Mouse (Mus musculus) heart, embryonic 13.5 days (tissue): ENCODE measurements at regions not wholly inside any gene's neighbourhood (a gene's known extent, or its start where the extent isn't known, plus 50 kb on each side); places are given as distances from the start of the nearest gene placed in this dataset.
A peak's percentile ranks its signal among the peaks of the same experiment; 100 is the strongest.

Experiments
- ATAC-seq: fragments of 200-750 bp; cut with Nextera tagmentation; 2 replicates; pipeline ENCODE4 v1.8.0; 2017; ENCODE audit warnings: moderate TSS enrichment; ENCODE audit not compliant: insufficient number of reproducible peaks, low FRiP score, low TSS enrichment; ENCODE audit errors: extremely low read depth
- H3K27ac ChIP-seq: fragments of 300-500 bp; sonication (generic); replicated peaks from 2 replicates; pipeline ENCODE4 v1.5.1; 2015; ENCODE audit warnings: moderate library complexity, mild to moderate bottlenecking, inconsistent platforms
- H3K27me3 ChIP-seq: fragments of 300-500 bp; sonication (generic); replicated peaks from 2 replicates; pipeline ENCODE4 v1.6.1; 2015; ENCODE audit warnings: mild to moderate bottlenecking, inconsistent platforms
- H3K36me3 ChIP-seq: fragments of 300-500 bp; sonication (generic); 2 replicates; pipeline ENCODE4 v1.6.1; 2015; ENCODE audit warnings: mild to moderate bottlenecking, inconsistent platforms
- H3K4me1 ChIP-seq: fragments of 300-500 bp; sonication (generic); 2 replicates; pipeline ENCODE4 v1.6.1; 2015; ENCODE audit warnings: inconsistent platforms
- H3K4me2 ChIP-seq: fragments of 300-500 bp; sonication (generic); 2 replicates; pipeline ENCODE4 v1.6.1; 2015; ENCODE audit warnings: inconsistent platforms, mild to moderate bottlenecking, moderate library complexity
- H3K4me3 ChIP-seq: fragments of 300-500 bp; sonication (generic); 2 replicates; pipeline ENCODE4 v1.5.1; 2015; ENCODE audit warnings: moderate library complexity, mild to moderate bottlenecking, inconsistent platforms
- H3K9ac ChIP-seq: fragments of 300-500 bp; sonication (generic); 2 replicates; pipeline ENCODE4 v1.6.1; 2015; ENCODE audit warnings: inconsistent platforms, mild to moderate bottlenecking, moderate library complexity
- H3K9me3 ChIP-seq: fragments of 300-500 bp; sonication (generic); 2 replicates; pipeline ENCODE4 v1.6.1; 2016; ENCODE audit warnings: inconsistent platforms
- WGBS: fragments of 180-500 bp; shearing (Covaris S2); methylation state at CpG from one replicate; pipeline ENCODE4 v1.1.7; 2015; ENCODE audit warnings: mixed read lengths; 5-methylcytosine and 5-hydroxymethylcytosine counted together

DNA sequence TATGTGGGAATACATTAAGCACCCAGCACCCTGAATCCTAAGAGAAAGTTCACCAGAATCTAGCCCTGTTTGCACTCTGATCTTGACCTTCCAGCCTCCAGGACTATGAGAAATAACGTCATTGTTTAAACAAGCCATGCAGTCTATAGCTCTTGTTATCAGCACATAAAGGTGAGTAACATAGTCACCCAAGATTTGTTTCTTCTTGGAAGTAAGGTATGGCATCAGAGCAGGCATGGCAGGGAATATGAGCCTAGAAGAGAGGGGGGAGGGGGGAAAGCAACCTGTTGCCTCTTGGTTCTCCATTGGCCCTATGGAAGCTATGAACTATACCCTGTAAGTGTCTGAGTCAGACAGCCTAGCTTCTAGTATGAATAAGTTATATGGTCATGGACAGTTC, 89.8 kb upstream of the Ppp1r12a start:
- H3K36me3 ChIP-seq: no peaks in the 10 kb centered on the region
- no peaks in the 10 kb centered on the region for H3K9me3 ChIP-seq
- no peak overlapping the region for H3K9ac ChIP-seq
- no peak overlapping the region for H3K4me3 ChIP-seq
- H3K27ac ChIP-seq: no peak overlapping the region
- WGBS: 69% methylated on average over 1 of the region's 1 CpGs
- peaks cover 20% of the 10 kb centered on the region for H3K4me1 ChIP-seq
- H3K4me2 ChIP-seq: no peak overlapping the region
- no peaks in the 10 kb centered on the region for H3K27me3 ChIP-seq
- ATAC-seq: no peak

DNA sequence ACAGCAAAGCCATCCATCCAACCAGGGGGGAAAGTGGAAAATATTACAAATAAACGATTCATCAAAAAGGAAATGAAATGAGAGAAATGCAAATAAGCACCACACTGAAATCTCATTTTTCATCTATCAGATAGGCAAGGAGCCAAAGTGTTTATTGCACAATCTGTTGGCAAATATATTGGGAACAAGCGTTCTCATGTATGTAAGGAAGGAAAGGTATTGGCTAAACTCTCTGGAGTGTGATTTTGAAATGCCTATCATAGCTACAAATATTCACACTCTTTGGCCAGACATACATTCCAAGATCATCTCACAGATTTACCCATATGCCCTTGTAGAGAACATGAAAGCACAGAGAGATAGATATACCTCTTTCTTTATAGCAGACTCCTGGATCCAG, 90.6 kb upstream of the Ppp1r12a start:
- WGBS: 64% methylated on average over 2 of the region's 2 CpGs
- H3K36me3 ChIP-seq: no peaks in the 10 kb centered on the region
- ATAC-seq: no peak
- H3K27ac ChIP-seq: no peak overlapping the region
- H3K9ac ChIP-seq: no peak overlapping the region
- H3K4me1 ChIP-seq: peaks cover 27% of the 10 kb centered on the region
- H3K27me3 ChIP-seq: no peaks in the 10 kb centered on the region
- H3K9me3 ChIP-seq: no peaks in the 10 kb centered on the region
- H3K4me2 ChIP-seq: no peak overlapping the region
- no peak overlapping the region for H3K4me3 ChIP-seq

DNA sequence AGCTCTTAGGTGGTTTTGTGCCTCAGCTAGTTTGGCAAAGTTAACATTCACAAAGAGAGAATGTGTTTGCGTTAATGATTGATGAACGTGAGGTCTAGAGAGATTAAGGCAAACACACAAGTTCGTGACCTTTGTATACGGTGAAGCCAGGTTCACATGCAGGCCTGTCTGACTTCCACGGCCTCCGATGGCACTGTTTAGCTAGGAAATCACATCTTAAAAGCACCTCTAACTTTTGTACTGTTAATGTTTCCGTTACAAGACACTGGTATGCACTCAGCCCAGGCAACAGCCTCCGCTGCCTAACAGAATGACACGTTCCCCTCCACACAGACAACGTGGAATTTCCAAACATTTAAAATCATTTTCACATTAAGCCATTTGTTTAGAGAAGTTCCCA, 94.3 kb upstream of the Ppp1r12a start:
- Histone ChIP-seq H3K4me3 (no peak overlapping the region), H3K9ac (no peak overlapping the region), H3K27me3 (no peaks in the 10 kb centered on the region), H3K4me2 (no peak overlapping the region), H3K27ac (no peak overlapping the region), H3K4me1 (peaks cover 19% of the 10 kb centered on the region), H3K9me3 (no peaks in the 10 kb centered on the region), H3K36me3 (no peaks in the 10 kb centered on the region)
- no peak for ATAC-seq
- 59% methylated on average over 10 of the region's 10 CpGs for WGBS

DNA sequence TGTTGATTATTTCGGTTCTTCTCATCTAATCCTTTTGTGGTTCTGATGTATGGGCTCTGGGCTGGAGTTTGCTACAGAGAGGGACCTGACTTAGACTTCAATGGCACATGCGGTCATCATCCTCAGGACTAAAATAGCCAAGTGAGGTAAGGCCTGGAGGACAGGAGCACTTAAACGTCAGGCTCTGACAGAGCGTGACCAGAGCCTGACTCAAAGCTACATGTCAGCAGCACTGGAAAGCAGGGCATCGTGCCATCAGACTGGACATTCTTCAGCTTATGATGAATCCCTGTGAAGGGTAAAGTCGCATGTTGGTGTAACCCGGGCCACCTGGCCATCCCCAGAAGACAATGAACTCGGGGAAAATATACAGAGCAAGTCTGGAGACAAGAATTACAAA, 95.8 kb upstream of the Ppp1r12a start:
- peak; percentile 54 for ATAC-seq
- Histone ChIP-seq H3K9me3 (no peaks in the 10 kb centered on the region), H3K4me1 (peaks cover 19% of the 10 kb centered on the region), H3K4me2 (0 out of 2 replicates have a peak overlapping the region, but pooled peaks have one; percentile 9), H3K4me3 (no peak overlapping the region), H3K9ac (no peak overlapping the region), H3K27me3 (no peaks in the 10 kb centered on the region), H3K36me3 (no peaks in the 10 kb centered on the region), H3K27ac (peak overlapping the region; percentile 78)
- 41% methylated on average over 8 of the region's 8 CpGs for WGBS

DNA sequence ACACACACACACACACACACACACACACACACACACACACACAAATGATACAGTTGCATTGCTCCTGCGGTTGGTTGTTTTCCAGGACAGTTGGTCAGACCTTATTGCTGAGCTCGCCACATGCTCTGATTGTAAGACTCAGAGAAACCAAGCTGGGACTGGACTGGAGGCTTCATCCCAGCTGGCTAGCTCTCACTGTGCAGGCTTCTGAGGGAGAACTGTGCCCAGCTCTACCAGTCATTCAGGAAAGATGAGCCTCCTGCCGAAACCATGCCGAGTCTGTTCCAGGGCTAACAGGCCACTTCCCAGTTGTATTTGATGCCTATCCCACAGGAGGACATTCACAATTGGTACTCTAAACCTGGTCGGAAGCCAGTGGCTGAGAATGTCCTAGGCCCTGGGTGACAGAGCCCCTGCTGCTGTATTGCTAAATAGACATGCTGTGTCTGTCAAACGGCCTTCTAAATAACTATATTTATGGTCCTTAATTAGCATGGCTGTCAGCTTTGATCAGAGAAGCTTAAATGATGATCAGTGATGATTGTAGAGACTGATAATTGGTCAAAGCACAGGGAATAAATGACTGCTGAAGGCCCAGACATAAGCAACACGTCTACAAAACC, 100.1 kb upstream of the Ppp1r12a start:
- Histone ChIP-seq H3K9ac (no peak overlapping the region), H3K9me3 (no peaks in the 10 kb centered on the region), H3K4me1 (peaks cover 20% of the 10 kb centered on the region), H3K36me3 (no peaks in the 10 kb centered on the region), H3K27me3 (no peaks in the 10 kb centered on the region), H3K4me3 (no peak overlapping the region), H3K27ac (no peak overlapping the region), H3K4me2 (no peak overlapping the region)
- 74% methylated on average over 7 of the region's 7 CpGs for WGBS
- ATAC-seq: no peak

DNA sequence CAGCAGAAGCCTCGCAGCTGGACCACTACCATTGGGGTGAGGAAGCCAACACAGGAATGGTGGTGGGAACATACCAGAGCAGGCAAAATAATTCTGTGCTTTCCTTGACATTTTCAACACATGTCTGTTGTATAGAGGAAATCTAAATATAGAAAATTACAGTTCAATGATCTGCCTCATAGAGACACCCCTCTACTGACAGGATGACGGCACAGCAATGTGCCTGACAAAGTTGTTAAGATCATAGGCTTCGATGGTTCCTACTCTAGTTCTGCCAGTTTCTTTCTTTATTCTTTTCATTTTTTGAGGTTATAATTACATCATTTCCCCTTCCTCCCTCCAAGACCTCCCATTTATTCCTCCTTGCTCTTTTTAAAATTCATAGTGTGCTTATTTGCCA, 101.4 kb upstream of the Ppp1r12a start:
- no peak for ATAC-seq
- H3K27ac ChIP-seq: no peak overlapping the region
- no peaks in the 10 kb centered on the region for H3K36me3 ChIP-seq
- H3K9me3 ChIP-seq: no peaks in the 10 kb centered on the region
- no peak overlapping the region for H3K4me3 ChIP-seq
- peaks cover 7% of the 10 kb centered on the region; the same call in 1 of the 2 replicates for H3K4me1 ChIP-seq
- no peak overlapping the region for H3K9ac ChIP-seq
- no peak overlapping the region for H3K4me2 ChIP-seq
- H3K27me3 ChIP-seq: no peaks in the 10 kb centered on the region
- 52% methylated on average over 3 of the region's 3 CpGs for WGBS

DNA sequence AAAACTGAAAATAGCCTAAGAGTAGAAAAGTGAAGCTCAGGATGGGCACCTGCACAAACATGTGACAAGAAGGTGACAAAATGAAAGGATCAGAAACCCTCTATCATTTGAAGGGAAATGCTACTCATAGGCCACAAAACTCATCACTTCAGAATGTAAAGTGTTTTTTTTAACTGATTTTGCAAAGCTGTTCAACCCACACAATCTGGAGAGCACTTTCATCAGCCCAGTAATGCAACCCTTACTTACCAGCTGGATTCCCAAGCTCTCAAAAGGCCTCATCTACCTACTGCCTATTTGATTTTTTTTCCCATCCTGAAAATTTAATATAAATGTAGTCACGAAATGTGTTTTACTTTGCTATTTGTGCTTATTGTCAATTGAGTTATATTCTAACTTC, 110.4 kb upstream of the Ppp1r12a start:
- H3K27me3 ChIP-seq: no peaks in the 10 kb centered on the region
- no peak overlapping the region for H3K4me2 ChIP-seq
- H3K27ac ChIP-seq: no peak overlapping the region
- H3K4me3 ChIP-seq: no peak overlapping the region
- no peak for ATAC-seq
- 94% methylated on average over 1 of the region's 1 CpGs for WGBS
- no peaks in the 10 kb centered on the region for H3K4me1 ChIP-seq
- H3K9me3 ChIP-seq: no peaks in the 10 kb centered on the region
- no peaks in the 10 kb centered on the region for H3K36me3 ChIP-seq
- no peak overlapping the region for H3K9ac ChIP-seq

DNA sequence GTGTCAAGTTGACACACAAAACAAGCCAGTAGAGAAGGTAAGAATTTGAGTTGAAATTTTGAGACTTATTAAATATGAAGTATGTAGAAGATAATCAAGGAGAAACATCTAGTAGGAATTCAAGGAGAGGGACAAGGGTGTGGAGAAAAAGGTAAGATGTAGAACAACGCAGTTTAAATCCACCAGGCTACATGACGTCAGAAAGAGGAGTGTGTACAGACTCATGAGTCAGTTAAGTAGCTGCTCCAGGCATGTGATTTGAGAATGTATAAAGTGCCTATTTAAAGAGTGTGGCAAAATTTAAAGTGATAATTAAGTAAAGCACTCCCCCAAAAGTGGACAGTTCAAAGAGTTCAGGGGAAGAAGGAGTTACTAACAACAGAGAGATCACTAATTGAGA, 113.6 kb upstream of the Ppp1r12a start:
- Histone ChIP-seq H3K9ac (no peak overlapping the region), H3K4me3 (no peak overlapping the region), H3K4me2 (no peak overlapping the region), H3K27me3 (no peaks in the 10 kb centered on the region), H3K36me3 (no peaks in the 10 kb centered on the region), H3K4me1 (peaks cover 3% of the 10 kb centered on the region), H3K9me3 (no peaks in the 10 kb centered on the region), H3K27ac (no peak overlapping the region)
- 83% methylated on average over 2 of the region's 2 CpGs for WGBS
- no peak for ATAC-seq

DNA sequence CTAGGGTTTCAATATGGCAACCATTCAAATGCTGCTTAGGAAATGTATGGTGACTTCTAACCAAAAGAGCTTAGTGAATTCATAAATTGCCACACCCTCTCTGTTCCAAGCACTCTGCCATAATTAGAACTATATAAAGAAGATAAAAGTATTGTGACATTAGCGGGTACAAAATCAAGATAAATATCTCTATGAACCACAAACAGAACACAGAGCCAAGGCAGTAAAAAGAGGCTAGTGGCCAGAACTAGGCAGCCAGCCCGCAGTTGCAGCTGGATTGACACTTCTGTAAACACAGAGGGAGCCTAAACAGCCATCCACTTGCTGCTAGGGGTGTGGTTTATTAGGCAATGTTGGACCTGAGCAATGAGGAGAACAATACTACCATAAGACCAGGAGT, 118.5 kb upstream of the Ppp1r12a start:
- no peak overlapping the region for H3K4me3 ChIP-seq
- no peak for ATAC-seq
- 38% methylated on average over 2 of the region's 2 CpGs for WGBS
- H3K9me3 ChIP-seq: no peaks in the 10 kb centered on the region
- no peak overlapping the region for H3K9ac ChIP-seq
- H3K4me1 ChIP-seq: peaks cover 9% of the 10 kb centered on the region
- H3K27ac ChIP-seq: no peak overlapping the region
- no peaks in the 10 kb centered on the region for H3K27me3 ChIP-seq
- H3K36me3 ChIP-seq: no peaks in the 10 kb centered on the region
- H3K4me2 ChIP-seq: no peak overlapping the region

DNA sequence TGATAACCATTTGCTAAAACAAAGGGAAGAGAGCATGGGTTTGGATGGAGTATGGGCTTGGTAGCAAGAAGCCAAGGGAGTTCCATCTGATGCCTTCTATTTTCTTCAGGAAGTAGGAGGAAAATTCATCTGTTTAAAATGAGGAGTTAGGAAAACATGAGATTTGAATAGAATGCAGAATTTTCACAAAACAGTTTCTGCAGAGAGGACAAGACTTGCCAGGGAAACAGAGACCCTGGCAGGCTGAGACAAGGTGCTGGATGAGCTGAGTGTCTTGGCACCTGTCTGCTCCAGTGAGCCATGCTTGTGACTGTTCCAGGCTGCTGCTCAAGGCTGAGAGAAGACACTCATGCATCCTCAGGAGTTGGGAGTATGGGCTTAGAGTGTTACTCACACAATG, 122.0 kb upstream of the Ppp1r12a start:
- no peak for ATAC-seq
- Histone ChIP-seq H3K4me3 (no peak overlapping the region), H3K36me3 (no peaks in the 10 kb centered on the region), H3K27ac (no peak overlapping the region), H3K9me3 (no peaks in the 10 kb centered on the region), H3K9ac (no peak overlapping the region), H3K27me3 (no peaks in the 10 kb centered on the region), H3K4me2 (no peak overlapping the region), H3K4me1 (peaks cover 9% of the 10 kb centered on the region)

DNA sequence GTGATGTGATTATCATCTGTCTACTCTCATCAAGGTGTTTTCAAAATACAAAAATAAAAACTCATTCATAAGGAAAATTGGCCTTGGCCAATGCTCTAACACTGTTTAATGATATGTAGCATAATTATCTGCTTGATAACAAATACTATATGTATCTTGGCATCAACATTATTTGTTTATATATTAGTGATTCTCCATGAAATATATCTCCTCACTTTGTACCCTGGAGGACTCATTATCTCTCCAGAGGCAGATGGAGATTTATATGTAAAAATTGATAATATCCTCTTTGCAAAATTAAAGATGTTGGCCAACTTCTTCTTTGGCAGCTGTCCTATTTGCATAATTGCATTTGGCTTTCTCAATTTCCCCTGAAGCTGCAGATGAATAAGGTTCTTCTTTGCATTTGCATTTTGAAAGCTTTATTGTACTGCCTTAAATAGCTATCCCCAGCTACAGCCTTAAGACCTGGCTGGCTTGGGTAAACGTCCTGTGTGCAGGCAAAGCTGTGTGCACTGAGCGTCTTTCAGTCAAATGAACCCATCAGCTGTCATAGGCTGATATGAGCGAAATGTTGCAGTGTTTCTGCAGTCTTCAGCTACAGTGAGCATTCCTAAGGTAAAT, 124.7 kb upstream of the Otogl start:
- Histone ChIP-seq H3K9ac (no peak overlapping the region), H3K4me1 (peaks cover 8% of the 10 kb centered on the region), H3K9me3 (no peaks in the 10 kb centered on the region), H3K36me3 (no peaks in the 10 kb centered on the region), H3K27me3 (no peaks in the 10 kb centered on the region), H3K27ac (no peak overlapping the region), H3K4me2 (no peak overlapping the region), H3K4me3 (no peak overlapping the region)
- WGBS: 45% methylated on average over 3 of the region's 3 CpGs
- no peak for ATAC-seq

DNA sequence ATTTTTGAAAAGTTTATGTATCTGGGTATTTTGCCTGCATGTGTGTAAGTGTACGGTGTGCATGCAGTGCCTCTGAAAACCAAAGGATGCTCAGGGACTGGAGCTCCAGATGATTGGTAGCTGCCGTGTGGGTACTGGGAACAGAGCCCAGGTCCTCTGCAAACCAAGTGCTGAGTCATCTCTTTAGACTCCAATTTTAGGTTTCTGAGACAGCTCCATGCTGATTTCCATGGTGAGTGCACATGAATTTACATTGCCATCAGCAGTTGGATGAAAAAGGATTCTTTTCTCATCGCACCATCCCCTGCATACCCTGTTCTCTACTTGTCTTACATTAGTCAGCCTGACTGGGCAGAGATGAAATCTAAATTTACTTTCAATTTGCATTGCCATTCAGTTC, 122.1 kb upstream of the Otogl start:
- Histone ChIP-seq H3K4me2 (no peak overlapping the region), H3K27ac (no peak overlapping the region), H3K9ac (no peak overlapping the region), H3K4me3 (no peak overlapping the region), H3K9me3 (no peaks in the 10 kb centered on the region), H3K27me3 (no peaks in the 10 kb centered on the region), H3K4me1 (peaks cover 8% of the 10 kb centered on the region), H3K36me3 (no peaks in the 10 kb centered on the region)
- no peak for ATAC-seq
- 87% methylated on average over 3 of the region's 3 CpGs for WGBS
